Mouse (Mus musculus) kidney, postnatal 14 days (tissue): ENCODE results near the gene Rhoh.

Experiments used
- DNase-seq: peaks from one replicate; pipeline ENCODE4 v3.0.0; 2022; ENCODE audit warnings: mixed read lengths

The Rhoh gene

GRCm38 (mm10) chr5:65861154-65861944, at the start of gene Rhoh:
Gene Rhoh, plus strand, starts transcription at chr5:65861213.
- DNase-seq: no peak

GRCm38 (mm10) chr5:65823601-65824133, 37.3 kb upstream of the Rhoh start:
- peak; percentile 56 for DNase-seq

DNA sequence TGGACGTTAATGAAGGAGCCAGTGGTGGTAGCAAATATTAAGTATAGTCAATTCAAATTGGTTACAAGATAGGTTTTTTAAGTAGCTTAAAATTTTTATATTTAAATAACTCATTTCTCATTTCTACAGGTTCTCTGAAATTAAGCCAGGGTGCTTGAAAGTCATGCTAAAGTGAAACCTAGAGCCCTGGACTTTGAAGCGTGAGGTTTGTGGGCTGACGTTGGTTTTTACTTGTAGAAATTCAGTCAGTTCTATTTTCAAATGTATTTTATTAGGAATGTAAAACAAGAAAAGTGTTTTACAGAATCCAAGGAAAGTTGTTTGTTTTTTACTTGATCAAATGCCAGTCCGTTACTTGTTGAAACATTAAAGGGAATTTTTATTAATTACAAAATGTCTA, 34.5 kb upstream of the Rhoh start:
- DNase-seq: no peak

DNA sequence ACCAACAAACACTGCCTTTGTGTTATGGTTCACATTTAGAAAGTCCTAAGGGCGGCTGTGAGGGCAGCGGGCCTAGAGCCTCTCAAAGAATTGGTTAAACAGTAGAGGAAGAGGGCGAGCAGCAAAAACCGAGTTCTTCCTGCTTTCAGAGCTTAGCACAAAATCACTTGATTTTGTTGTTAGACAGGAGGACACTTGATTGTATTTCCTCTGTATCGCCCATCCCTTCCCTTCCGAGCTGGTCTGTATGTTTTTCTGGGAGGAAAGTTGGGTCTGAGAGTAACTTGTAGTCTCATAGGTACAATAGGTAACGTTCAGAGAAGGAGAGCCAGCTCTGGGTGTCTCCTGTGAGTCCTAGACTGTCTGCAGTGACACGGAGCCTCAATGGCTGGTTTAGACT, 33.9 kb upstream of the Rhoh start:
- DNase-seq: no peak

GRCm38 (mm10) chr5:65828261-65828660, 32.8 kb upstream of the Rhoh start:
- no peak for DNase-seq

GRCm38 (mm10) chr5:65829059-65829458, 32.0 kb upstream of the Rhoh start:
- DNase-seq: no peak

- no peak for DNase-seq
Observed at GRCm38 (mm10) chr5:65831917-65832618, 28.9 kb upstream of the Rhoh start.

DNA sequence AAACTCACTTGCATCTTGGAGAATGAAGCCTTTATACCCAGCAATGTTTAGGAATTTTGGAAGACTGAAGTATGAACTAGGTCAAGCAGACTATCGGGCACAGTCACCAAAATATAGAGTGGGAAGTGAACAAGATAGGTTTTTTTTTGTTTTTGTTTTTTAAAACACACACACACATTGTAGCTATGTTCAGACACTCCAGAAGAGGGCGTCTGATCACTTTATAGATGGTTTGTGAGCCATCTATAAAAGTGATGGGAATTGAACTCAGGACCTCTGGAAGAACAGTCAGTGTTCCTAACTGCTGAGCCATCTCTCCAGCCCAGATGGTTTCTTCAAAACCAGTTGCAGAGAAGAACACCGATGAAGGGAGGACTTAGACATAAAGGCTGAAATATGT, 27.9 kb upstream of the Rhoh start:
- DNase-seq: no peak

- DNase-seq: no peak
Observed at GRCm38 (mm10) chr5:65833766-65834498, 27.1 kb upstream of the Rhoh start.

GRCm38 (mm10) chr5:65838053-65838452, 23.0 kb upstream of the Rhoh start:
- DNase-seq: no peak

DNA sequence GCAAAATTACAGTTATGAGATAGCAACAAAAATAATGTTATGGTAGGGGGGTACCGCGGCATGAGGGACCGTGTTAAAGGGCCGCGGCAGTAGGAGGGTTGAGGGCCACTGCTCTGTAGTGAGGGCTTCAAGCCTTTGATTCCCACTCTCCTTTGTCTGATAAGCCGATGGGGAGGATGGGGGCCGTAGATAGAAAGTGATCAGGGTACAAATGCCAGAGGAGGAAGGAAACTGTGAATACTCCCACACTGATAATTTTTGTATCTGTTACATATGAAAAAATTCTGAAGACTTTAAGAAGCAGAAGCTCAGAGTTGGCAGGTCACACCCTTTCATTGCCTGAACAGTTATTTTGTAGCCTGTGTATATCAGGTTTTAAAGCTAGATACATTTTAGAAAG, 18.1 kb upstream of the Rhoh start:
- no peak for DNase-seq

DNA sequence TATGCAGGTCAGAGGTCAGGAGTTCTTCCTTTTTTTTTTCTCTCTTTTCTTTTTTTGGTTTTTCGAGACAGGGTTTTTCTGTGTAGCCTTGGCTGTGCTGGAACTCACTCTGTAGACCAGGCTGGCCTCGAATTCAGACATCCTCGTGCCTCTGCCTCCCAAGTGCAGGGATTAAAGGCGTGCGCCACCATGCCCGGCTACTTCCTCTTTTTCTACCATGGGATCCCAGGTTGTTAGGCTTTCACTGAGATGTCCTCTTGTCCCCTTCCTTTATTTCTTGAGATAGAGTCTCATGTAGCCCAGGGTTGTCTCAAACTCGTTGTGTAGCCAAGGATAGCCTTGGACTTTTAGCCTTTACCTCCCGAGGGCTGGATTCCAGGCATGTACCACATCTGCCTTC, 14.5 kb upstream of the Rhoh start:
- DNase-seq: no peak

- no peak for DNase-seq
Observed at GRCm38 (mm10) chr5:65846958-65847357, 14.1 kb upstream of the Rhoh start.

DNA sequence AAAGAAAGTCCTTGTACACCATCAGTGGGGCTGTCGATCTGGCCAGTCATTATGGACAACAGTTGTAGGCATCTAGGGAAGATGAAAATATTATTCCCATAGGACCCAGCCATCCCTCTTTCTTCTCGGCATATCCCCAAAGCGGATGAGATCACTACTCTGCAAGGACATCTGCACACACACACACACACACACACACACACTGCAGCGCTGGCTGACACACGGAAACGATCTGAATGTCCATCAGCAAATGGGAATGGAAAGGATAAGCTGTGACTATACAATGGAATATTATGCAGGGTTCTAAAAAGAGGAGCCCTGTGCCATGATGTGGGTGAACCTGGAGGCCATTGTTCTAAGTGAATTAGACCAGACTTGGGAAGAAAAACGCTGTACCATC, 13.4 kb upstream of the Rhoh start:
- DNase-seq: no peak

GRCm38 (mm10) chr5:65850765-65851164, 10.2 kb upstream of the Rhoh start:
- DNase-seq: no peak

DNA sequence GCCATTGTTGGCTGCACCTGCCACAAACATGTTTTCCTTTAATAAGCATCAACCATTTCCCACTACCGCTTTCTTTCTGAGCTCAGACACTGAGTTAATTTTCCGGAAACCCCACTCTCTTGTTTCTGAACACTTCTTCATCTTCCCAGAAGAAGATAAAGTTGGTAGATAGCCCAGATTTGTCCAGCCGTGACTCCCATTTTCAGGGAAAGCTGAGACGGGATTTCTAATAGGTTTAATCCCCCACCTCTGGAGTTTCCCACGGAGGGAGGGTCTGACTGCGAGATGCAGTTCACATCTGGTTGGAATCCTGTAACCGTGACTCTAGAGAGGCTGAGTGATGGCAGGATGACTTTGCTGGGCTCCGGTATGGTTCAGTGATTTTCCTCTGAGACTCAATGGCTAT, 6.2 kb upstream of the Rhoh start:
- no peak for DNase-seq

GRCm38 (mm10) chr5:65855571-65855970, 5.4 kb upstream of the Rhoh start:
- DNase-seq: no peak

DNA sequence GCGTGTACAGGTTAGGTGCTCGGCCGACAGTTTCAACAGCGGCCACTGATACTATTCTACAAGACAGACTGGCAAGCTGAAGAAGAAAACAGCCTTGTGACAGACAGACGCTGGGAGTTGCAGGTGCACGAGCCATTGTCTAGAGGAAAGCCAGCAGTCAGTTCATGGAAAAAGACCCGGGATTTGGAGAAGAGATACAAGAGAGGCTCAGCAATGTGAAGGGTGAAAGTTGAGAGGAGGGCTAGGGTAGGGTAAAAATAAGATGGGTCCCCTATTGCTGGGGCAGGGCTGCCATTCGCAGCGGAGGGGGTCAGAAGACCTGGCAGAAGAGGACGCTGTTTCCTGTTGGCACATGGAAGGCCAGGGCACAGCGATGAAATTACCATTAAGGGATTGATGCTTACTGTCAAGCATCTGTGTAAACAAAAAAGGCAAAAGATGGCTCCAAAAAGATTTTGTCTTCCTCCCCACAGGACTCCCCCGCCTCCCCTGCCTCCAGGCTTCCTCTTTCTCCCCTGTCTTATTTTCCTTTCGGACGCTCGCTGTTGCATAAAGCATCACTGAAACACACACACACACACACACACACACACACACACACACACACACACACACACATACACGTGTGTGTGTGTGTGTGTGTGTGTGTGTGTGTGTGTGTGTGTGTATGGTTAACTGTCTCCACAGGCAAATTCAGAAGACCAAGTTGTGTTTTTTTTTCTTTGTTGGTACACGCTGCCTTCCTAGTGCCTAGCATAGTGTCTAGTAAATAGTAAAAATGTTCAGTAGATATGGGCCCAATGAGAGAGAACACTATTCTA, 4.2 kb upstream of the Rhoh start:
- DNase-seq: no peak

GRCm38 (mm10) chr5:65857935-65858334, 3.1 kb upstream of the Rhoh start:
- DNase-seq: no peak

DNA sequence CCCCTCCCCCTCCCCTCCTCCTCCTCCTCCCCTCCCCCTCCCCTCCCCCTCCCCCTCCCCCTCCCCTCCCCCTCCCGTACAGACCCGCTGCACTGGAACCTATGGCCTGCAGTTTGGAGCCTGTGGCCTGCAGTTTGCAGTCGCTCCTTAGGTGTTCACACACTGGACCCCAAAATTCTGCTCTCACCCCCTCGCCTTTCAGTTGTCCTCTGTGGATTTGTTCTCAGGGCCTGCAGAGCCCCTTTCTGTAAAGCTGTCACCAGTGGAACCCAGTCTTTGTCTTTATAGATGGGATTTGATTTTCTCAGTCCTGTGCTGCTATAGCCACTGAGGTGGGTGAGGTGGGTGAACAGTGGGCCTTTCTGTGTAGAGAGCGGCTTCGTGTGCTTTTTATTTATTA, 2.7 kb upstream of the Rhoh start:
- DNase-seq: no peak

DNA sequence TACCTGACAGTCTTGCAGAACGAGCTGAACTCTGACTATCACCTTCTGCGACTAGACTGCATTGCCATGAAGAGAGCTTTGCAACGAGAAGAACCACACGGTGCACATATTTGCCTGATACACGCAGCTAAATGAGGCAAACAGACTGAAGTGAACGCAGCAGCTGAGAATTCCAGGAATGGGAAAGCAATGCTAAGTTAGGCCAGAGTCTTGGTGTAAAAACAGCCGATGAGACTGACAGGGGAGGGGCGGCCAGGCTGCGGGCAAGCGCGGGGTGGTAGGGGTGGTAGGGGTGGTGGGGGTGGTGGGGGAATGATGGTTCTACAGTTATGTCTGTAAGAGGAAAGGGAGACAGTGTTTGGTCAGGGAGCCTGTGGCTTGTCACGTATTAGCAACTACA, 2.1 kb upstream of the Rhoh start:
- peak; percentile 12 for DNase-seq

GRCm38 (mm10) chr5:65859396-65859795, 1.6 kb upstream of the Rhoh start:
- DNase-seq: no peak
